Mouse (Mus musculus): ENCODE measurements around the gene Pcbd1. TPM values are rescaled to one million over a fixed set of nuclear protein-coding genes. Genes with fewer than 3 reads are reported as not detected.

Pcbd1 gene
- polyA plus RNA-seq, 1 experiment: not detected

- TF ChIP-seq GATA1 (IDR thresholded peaks at IDR 0.05; ENCODE audit: low read length): no peak
Measured at GRCm38 (mm10) chr10:61080227-61080930, 8.8 kb upstream of the Pcbd1 start.

DNA sequence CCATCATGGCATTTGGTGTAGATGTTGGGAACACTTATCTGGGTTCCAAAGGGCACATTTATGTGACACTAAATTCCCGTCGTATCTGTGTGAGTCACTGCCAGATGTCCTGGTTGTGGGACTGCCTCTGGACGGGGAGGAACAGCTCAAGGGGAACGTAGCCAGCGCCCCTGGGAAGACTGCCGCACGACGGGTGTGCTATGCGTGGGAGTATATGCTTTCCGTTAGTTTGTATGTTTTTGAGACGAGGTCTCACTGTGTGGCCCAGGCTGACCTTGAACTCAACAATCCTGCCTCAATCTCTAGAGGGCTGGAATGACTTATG, 8.2 kb upstream of the Pcbd1 start:
- TF ChIP-seq GATA1 (IDR thresholded peaks at IDR 0.05; ENCODE audit: low read length): no peak

- TF ChIP-seq GATA1 (IDR thresholded peaks at IDR 0.05; ENCODE audit: low read length): no peak
Measured at GRCm38 (mm10) chr10:61085364-61085763, 3.8 kb upstream of the Pcbd1 start.

- TF ChIP-seq GATA1 (IDR thresholded peaks at IDR 0.05; ENCODE audit: low read length): no peak
Measured at GRCm38 (mm10) chr10:61086502-61086901, 2.6 kb upstream of the Pcbd1 start.

- TF ChIP-seq GATA1 (IDR thresholded peaks at IDR 0.05; ENCODE audit: low read length): no peak
Measured at GRCm38 (mm10) chr10:61088468-61088867, 663 bp upstream of the Pcbd1 start.

- TF ChIP-seq GATA1 (IDR thresholded peaks at IDR 0.05; ENCODE audit: low read length): no peak
Measured at GRCm38 (mm10) chr10:61091866-61092265, 2.7 kb downstream of the Pcbd1 start.

GRCm38 (mm10) chr10:61103564-61104114, 14.5 kb downstream of the Pcbd1 start:
- TF ChIP-seq GATA1 (IDR thresholded peaks at IDR 0.05; ENCODE audit: low read length): no peak

DNA sequence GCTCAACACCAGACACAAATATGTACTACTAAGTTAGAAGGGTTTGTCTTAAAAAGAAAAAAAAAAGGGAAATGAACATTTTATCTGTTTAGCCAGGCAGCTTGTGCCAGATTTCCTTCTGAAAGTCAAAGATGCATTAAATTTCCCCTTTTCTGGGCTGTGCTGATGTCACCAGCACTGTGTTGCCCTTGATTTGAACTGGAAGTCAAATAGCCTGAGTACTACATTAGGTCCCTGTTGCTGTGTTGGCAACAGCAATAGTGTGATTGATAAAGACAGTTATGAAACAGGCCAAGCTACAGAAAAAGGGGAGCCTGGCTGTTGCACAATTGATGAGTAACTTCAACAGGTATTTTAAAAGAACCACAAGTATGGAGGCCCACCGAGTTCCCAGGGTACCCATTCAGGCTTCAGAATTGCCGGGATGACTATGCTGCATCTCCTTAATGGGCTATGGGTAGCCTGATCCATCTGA, 25.2 kb downstream of the Pcbd1 start:
- no peak for TF ChIP-seq GATA1 (IDR thresholded peaks at IDR 0.05; ENCODE audit: low read length)

DNA sequence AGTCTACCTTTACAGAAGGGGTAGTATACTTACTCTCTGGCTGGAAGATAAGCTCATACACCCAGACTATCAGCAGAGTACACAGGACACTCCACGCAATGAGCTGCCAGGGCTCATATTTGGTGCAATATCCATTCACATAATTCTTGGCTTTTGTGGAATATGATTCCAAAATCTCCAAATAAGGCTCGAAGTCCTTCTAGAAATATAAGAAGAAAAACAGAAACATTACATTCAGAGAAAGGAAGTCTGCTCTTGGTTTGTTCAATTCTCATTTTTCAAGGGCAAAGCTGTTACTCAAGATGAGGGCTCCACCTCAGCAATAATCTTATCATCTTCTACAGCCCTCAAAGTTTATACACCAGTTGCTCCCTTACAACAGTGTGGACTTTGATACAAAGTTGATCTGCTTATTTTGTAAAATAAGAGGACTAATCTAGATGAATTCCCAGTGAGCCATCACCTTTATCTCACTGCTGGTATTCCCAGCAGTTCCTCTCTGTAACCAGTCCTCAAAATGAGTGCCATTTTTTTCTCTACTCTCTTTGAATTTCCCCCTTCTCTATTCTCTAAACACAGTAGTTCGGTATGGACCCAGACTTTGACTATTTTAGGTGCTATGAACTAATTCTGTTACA, 34.3 kb downstream of the Pcbd1 start:
- no peak for TF ChIP-seq GATA1 (IDR thresholded peaks at IDR 0.05; ENCODE audit: low read length)

GRCm38 (mm10) chr10:61124462-61124861, 35.3 kb downstream of the Pcbd1 start:
- TF ChIP-seq GATA1 (IDR thresholded peaks at IDR 0.05; ENCODE audit: low read length): no peak

GRCm38 (mm10) chr10:61128701-61129365, 39.7 kb downstream of the Pcbd1 start:
- TF ChIP-seq GATA1 (IDR thresholded peaks at IDR 0.05; ENCODE audit: low read length): no peak

- TF ChIP-seq GATA1 (IDR thresholded peaks at IDR 0.05; ENCODE audit: low read length): no peak
Measured at GRCm38 (mm10) chr10:61130959-61131358, 41.8 kb downstream of the Pcbd1 start.

DNA sequence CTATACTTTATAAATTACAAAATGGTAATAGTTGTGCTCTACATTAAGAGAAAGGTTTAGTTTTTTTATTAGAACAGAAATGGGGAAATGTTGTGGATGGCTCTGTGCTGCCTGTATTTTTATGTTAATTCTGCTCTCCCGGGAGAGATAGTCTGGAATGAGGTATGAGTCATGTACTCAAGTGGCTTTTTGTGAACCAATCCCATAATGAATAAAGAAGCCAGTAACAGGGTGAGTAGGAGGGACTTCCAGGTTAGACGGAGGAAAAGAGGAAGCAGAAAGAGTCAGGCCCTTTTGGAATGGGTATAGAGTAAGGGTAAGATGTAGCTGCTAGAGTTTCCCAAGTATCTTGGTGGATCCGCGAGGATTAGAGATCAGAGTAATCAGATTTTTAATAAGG, 44.9 kb downstream of the Pcbd1 start:
- no peak for TF ChIP-seq GATA1 (IDR thresholded peaks at IDR 0.05; ENCODE audit: low read length)

DNA sequence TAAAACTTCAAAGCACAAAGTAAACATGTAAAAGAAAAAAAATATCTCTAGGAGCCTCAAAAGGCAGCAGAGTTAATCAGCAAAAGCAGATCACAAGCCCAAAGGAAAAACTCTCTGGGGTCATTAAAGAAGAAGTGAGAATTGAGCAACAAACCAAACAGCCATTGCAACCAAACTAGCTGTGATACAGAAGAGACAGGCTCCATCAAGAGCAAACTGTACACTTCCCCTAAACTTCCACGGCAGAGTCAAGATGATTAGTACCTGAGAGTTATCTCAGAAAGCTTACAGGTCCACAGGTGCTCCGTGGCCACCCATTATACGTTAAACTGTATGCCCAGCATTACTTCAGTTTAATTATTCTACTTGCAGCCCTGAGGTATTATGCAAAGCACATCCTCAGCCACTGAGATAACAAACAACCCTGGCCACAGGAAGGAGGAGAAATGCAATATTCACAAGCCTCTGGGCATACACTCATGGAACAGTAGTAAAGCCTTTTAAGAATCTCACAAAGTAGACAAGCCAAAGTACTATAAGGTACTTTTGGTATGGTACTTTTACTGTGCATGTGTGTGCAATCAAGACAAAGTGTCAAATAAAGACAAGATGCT, 46.2 kb downstream of the Pcbd1 start:
- TF ChIP-seq GATA1 (IDR thresholded peaks at IDR 0.05; ENCODE audit: low read length): no peak

- no peak for TF ChIP-seq GATA1 (IDR thresholded peaks at IDR 0.05; ENCODE audit: low read length)
Measured at GRCm38 (mm10) chr10:61137567-61137966, 48.4 kb downstream of the Pcbd1 start.

DNA sequence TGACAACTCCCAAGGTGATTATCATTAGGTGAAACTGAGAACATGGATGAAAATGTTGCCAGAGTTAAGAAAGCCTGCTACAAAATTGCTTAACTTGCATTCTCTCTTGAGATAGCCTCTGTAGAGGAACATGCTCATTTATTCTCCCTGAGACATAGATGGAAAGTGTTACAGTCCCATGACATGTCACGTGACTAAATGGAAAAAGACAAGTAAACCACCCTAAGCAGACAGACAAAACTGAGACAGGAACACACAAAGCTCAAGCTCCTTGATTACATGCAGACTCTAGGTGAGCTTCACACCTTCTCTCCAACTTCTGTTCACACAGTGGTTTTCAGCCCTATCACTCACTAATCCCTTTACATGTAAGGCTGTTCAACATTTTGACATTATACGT, 54.2 kb downstream of the Pcbd1 start:
- no peak for TF ChIP-seq GATA1 (IDR thresholded peaks at IDR 0.05; ENCODE audit: low read length)

Other genes starting within 250 kb of the Pcbd1 start
- not detected in 2 replicates for gene Sgpl1, start 58.4 kb downstream of the Pcbd1 start, polyA plus RNA-seq (2012)
- gene Tbata, start 82.6 kb downstream of the Pcbd1 start, polyA plus RNA-seq (2012): not detected in 2 replicates
- not detected in 2 replicates for gene Adamts14, start 184.1 kb downstream of the Pcbd1 start, polyA plus RNA-seq (2012)
- not detected in 2 replicates for gene Prf1, start 208.5 kb downstream of the Pcbd1 start, polyA plus RNA-seq (2012)

Data from G1E-ER4 (cell line).